In the genomic region with DNA sequence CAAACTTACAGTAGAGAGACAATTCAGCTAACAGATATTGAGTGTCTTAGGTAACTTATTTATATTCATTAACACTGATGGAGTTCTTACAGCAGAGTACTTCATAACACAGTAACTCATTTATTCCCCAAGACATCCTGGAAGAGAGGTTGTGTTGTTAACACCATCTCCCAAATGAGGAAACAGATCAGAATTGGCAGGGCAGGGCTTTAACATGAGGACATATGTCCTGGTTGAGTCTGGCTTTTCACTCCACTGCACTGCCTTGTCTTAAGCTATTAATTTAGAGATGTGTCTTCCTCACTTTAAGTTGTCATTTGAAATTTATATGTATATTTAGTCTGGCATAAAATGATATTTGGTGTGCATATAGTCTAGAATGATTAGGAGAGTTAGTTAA, we compare ENCODE assay signal across 21 mouse cellular contexts.
DNase-seq lines count a peak whose midpoint lies in the region; ATAC-seq and TF ChIP-seq lines count a peak whose summit lies in the region.
"Had no signal": no experiment of that assay in that cellular context is flagged by ENCODE, and none has a peak within 500 bp of the region (broad histone marks: within the 10 kb centered on the region; RNA-seq: fewer than 3 reads in every experiment).

No protein-coding gene starts in this region.

- no peak overlapping the region for H3K4me3 ChIP-seq in forebrain, embryonic 14.5 days (ENCODE audit: low read depth, low read length)
- no peak overlapping the region for H3K4me3 ChIP-seq in forebrain, embryonic 10.5 days
- H3K4me3 ChIP-seq in hindbrain, postnatal 0 days (ENCODE audit: low read length): no peak overlapping the region
- no peak overlapping the region for H3K4me3 ChIP-seq in hindbrain, embryonic 12.5 days
- no peak overlapping the region for H3K4me3 ChIP-seq in heart, embryonic 12.5 days
- H3K4me3 ChIP-seq: embryonic facial prominence, embryonic 12.5 days; embryonic facial prominence, embryonic 15.5 days; forebrain, embryonic 12.5 days; heart, adult 2 months; heart, embryonic 10.5 days had no signal

- H3K27me3 ChIP-seq in forebrain, embryonic 14.5 days (replicated peaks; ENCODE audit: control insufficient read depth, insufficient read depth, low read length): no peaks in the 10 kb centered on the region
- H3K27me3 ChIP-seq in forebrain, embryonic 10.5 days (ENCODE audit: poor library complexity, severe bottlenecking): no peaks in the 10 kb centered on the region
- H3K27me3 ChIP-seq in hindbrain, postnatal 0 days (ENCODE audit: insufficient read depth, low read length): no peaks in the 10 kb centered on the region
- H3K27me3 ChIP-seq in hindbrain, embryonic 12.5 days: no peaks in the 10 kb centered on the region
- no peaks in the 10 kb centered on the region for H3K27me3 ChIP-seq in heart, embryonic 12.5 days (replicated peaks)
- H3K27me3 ChIP-seq: embryonic facial prominence, embryonic 12.5 days; embryonic facial prominence, embryonic 15.5 days; forebrain, embryonic 12.5 days had no signal

- ATAC-seq in forebrain, embryonic 14.5 days: no peak
- 0 out of 2 replicates have a peak, but pooled peaks have one; percentile 32 for ATAC-seq in hindbrain, postnatal 0 days
- no peak for ATAC-seq in hindbrain, embryonic 12.5 days (ENCODE audit: low FRiP score)
- ATAC-seq in heart, embryonic 12.5 days (ENCODE audit: insufficient number of reproducible peaks, low FRiP score): no peak
- ATAC-seq: CD4-positive, CD25-positive, alpha-beta regulatory T cell, adult 4 months; forebrain, embryonic 16.5 days; intestine, postnatal 0 days had no signal

- DNase-seq in forebrain, embryonic 14.5 days (ENCODE audit: low spot score): peak; percentile 13
- DNase-seq in forebrain, embryonic 10.5 days (ENCODE audit: extremely low spot score, low spot score): no peak
- DNase-seq in hindbrain, postnatal 0 days (ENCODE audit: low spot score): peak; percentile 42
- peak; percentile 22 for DNase-seq in retina, postnatal 1 day
- DNase-seq in retina, embryonic 14.5 days (ENCODE audit: low spot score): no peak
- DNase-seq: adrenal gland, adult 2 months; adrenal gland, postnatal 14 days; cerebellum, postnatal 25 days; gastrocnemius, postnatal 10 days; gastrocnemius, postnatal 36 days; heart, adult 2 months; kidney, adult 2 months had no signal

- H3K9ac ChIP-seq in forebrain, embryonic 14.5 days (ENCODE audit: low read length): no peak overlapping the region
- H3K9ac ChIP-seq in hindbrain, postnatal 0 days (replicated peaks; ENCODE audit: low read length): no peak overlapping the region
- H3K9ac ChIP-seq in hindbrain, embryonic 12.5 days: no peak overlapping the region
- no peak overlapping the region for H3K9ac ChIP-seq in heart, embryonic 12.5 days
- H3K9ac ChIP-seq: embryonic facial prominence, embryonic 12.5 days; embryonic facial prominence, embryonic 15.5 days; forebrain, embryonic 12.5 days had no signal

- no peak overlapping the region for H3K27ac ChIP-seq in forebrain, embryonic 14.5 days (ENCODE audit: low read depth, low read length)
- no peak overlapping the region for H3K27ac ChIP-seq in forebrain, embryonic 10.5 days
- no peak overlapping the region for H3K27ac ChIP-seq in hindbrain, postnatal 0 days
- H3K27ac ChIP-seq in hindbrain, embryonic 12.5 days: no peak overlapping the region
- no peak overlapping the region for H3K27ac ChIP-seq in heart, embryonic 12.5 days (ENCODE audit: poor library complexity, severe bottlenecking)
- H3K27ac ChIP-seq: embryonic facial prominence, embryonic 12.5 days; embryonic facial prominence, embryonic 15.5 days; forebrain, embryonic 12.5 days; heart, adult 2 months; heart, embryonic 10.5 days had no signal

- no peaks in the 10 kb centered on the region for H3K9me3 ChIP-seq in forebrain, embryonic 14.5 days (replicated peaks; ENCODE audit: control insufficient read depth, low read length)
- H3K9me3 ChIP-seq in forebrain, embryonic 10.5 days: no peaks in the 10 kb centered on the region
- H3K9me3 ChIP-seq in hindbrain, postnatal 0 days (ENCODE audit: low read length): no peaks in the 10 kb centered on the region
- H3K9me3 ChIP-seq in hindbrain, embryonic 12.5 days (replicated peaks): no peaks in the 10 kb centered on the region
- H3K9me3 ChIP-seq in heart, embryonic 12.5 days (replicated peaks): no peaks in the 10 kb centered on the region
- H3K9me3 ChIP-seq: embryonic facial prominence, embryonic 12.5 days; embryonic facial prominence, embryonic 15.5 days; forebrain, embryonic 12.5 days; heart, embryonic 10.5 days had no signal

- TF ChIP-seq CTCF in hindbrain, postnatal 0 days (IDR thresholded peaks at IDR 0.05; ENCODE audit: low read depth): no peak

- H3K4me2 ChIP-seq in forebrain, embryonic 14.5 days (ENCODE audit: low read length): no peak overlapping the region
- H3K4me2 ChIP-seq in hindbrain, postnatal 0 days (ENCODE audit: low read depth, low read length): no peak overlapping the region
- H3K4me2 ChIP-seq in hindbrain, embryonic 12.5 days (replicated peaks): no peak overlapping the region
- no peak overlapping the region for H3K4me2 ChIP-seq in heart, embryonic 12.5 days
- H3K4me2 ChIP-seq: embryonic facial prominence, embryonic 12.5 days; embryonic facial prominence, embryonic 15.5 days; forebrain, embryonic 12.5 days had no signal

- no peaks in the 10 kb centered on the region for H3K36me3 ChIP-seq in forebrain, embryonic 14.5 days (ENCODE audit: control insufficient read depth, insufficient read depth, low read length)
- no peaks in the 10 kb centered on the region for H3K36me3 ChIP-seq in forebrain, embryonic 10.5 days (replicated peaks)
- H3K36me3 ChIP-seq in hindbrain, postnatal 0 days (ENCODE audit: insufficient read depth, low read length): no peaks in the 10 kb centered on the region
- no peaks in the 10 kb centered on the region for H3K36me3 ChIP-seq in hindbrain, embryonic 12.5 days
- no peaks in the 10 kb centered on the region for H3K36me3 ChIP-seq in heart, embryonic 12.5 days
- H3K36me3 ChIP-seq: embryonic facial prominence, embryonic 12.5 days; embryonic facial prominence, embryonic 15.5 days; forebrain, embryonic 12.5 days; heart, embryonic 10.5 days had no signal

- H3K4me1 ChIP-seq in forebrain, embryonic 14.5 days (ENCODE audit: control insufficient read depth, insufficient read depth, low read length): no peaks in the 10 kb centered on the region
- no peaks in the 10 kb centered on the region for H3K4me1 ChIP-seq in forebrain, embryonic 10.5 days
- H3K4me1 ChIP-seq in hindbrain, postnatal 0 days (ENCODE audit: insufficient read depth, low read length): no peaks in the 10 kb centered on the region
- no peaks in the 10 kb centered on the region for H3K4me1 ChIP-seq in hindbrain, embryonic 12.5 days
- no peaks in the 10 kb centered on the region for H3K4me1 ChIP-seq in heart, embryonic 12.5 days (replicated peaks)
- H3K4me1 ChIP-seq: embryonic facial prominence, embryonic 12.5 days; embryonic facial prominence, embryonic 15.5 days; forebrain, embryonic 12.5 days; heart, embryonic 10.5 days had no signal

Comparison
In these comparisons a context has a peak if more than half of its experiments do, and no peak if none do; other contexts are left out.
1. DNase-seq: peak in forebrain, embryonic 14.5 days (single experiment), hindbrain, postnatal 0 days (single experiment) and retina, postnatal 1 day (single experiment); none in forebrain, embryonic 10.5 days (single experiment) and retina, embryonic 14.5 days (single experiment).